Mouse (Mus musculus): ENCODE data around the gene Susd6. TPM values are rescaled to one million over a fixed set of nuclear protein-coding genes. Genes with fewer than 3 reads are reported as not detected.

Susd6 gene
- total RNA-seq, 1 experiment: 49.5 TPM

DNA sequence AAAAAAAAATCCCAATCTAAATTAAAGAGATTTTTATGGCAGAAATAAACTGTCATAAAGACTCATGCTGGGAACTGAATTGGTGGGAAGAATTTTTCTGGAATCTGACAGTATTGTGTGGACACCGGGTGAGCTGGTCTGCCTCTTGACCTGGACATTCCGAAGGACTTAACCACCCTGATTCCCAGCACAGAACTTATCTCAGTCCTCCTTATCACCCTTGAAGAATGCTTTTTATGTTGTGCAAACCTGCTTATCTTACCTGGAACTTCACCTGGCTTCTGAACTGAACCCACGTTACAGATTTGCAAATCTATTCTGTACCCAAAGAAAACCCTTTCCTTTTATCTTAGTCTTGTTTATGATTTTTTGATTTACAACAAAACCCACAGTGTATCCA lies 8.1 kb upstream of the Susd6 start:
- no peak overlapping the region for H3K9ac ChIP-seq (ENCODE audit: insufficient read depth, low read depth, low read length, poor library complexity, severe bottlenecking)
- no peaks in the 10 kb centered on the region for H3K9me3 ChIP-seq (ENCODE audit: control insufficient read depth, insufficient read depth, low read depth, low read length)
- in situ Hi-C loops (cut with MboI; ENCODE audit: low sequenced_read_pairs in 2 of 2, unreplicated experiment in 2 of 2): no loop called here
- H3K4me1 ChIP-seq (ENCODE audit: control insufficient read depth in 2 of 2, insufficient read depth in 2 of 2, low read length in 2 of 2, poor library complexity in 1 of 2): no peaks in the 10 kb centered on the region
- TF ChIP-seq ZC3H11A (IDR thresholded peaks at IDR 0.05; ENCODE audit: borderline replicate concordance, low read depth, low read length) (no peak), ZNF384 (IDR thresholded peaks at IDR 0.05; ENCODE audit: low read depth, low read length) (no peak), CHD2 (IDR thresholded peaks at IDR 0.05; ENCODE audit: low read depth, low read length) (no peak), MAFK (IDR thresholded peaks at IDR 0.05; ENCODE audit: insufficient read depth, low read depth, low read length) (no peak), HCFC1 (IDR thresholded peaks at IDR 0.05; ENCODE audit: borderline replicate concordance, insufficient read depth, low read length) (no peak)
- no peaks in the 10 kb centered on the region for H3K36me3 ChIP-seq (ENCODE audit: control insufficient read depth, insufficient read depth, low read length, poor library complexity, severe bottlenecking)
- no peak overlapping the region for H3K27ac ChIP-seq (ENCODE audit: insufficient read depth, low read depth, low read length, poor library complexity, severe bottlenecking)
- no peak for DNase-seq (ENCODE audit: low read depth, low spot score)
- H3K4me3 ChIP-seq (ENCODE audit: insufficient read depth in 1 of 2, low read depth in 1 of 2, low read length in 2 of 2, poor library complexity in 1 of 2, severe bottlenecking in 1 of 2): no peak overlapping the region

DNA sequence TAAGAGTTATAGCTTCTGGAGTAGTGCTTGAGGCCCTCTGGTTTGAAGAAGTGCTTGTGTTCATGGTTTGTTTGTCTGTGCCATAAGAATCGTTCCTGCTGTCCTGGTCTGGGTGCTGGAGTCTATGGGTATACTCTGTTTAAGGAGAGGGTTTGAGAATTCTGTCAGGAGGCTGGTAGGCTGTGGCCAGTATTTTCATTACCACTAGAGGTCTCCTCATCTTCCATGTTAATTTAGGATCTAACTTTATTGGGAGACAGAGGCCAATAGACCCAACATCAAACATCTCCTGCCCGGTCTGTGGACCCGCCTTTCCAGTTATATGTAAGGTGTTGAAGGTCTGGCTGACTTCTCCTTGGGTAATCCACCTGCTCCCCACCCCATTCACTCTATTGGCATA lies 7.4 kb upstream of the Susd6 start:
- H3K9ac ChIP-seq (ENCODE audit: insufficient read depth, low read depth, low read length, poor library complexity, severe bottlenecking): no peak overlapping the region
- H3K9me3 ChIP-seq (ENCODE audit: control insufficient read depth, insufficient read depth, low read depth, low read length): no peaks in the 10 kb centered on the region
- in situ Hi-C loops (cut with MboI; ENCODE audit: low sequenced_read_pairs in 2 of 2, unreplicated experiment in 2 of 2): no loop called here
- no peaks in the 10 kb centered on the region for H3K36me3 ChIP-seq (ENCODE audit: control insufficient read depth, insufficient read depth, low read length, poor library complexity, severe bottlenecking)
- H3K27ac ChIP-seq (ENCODE audit: insufficient read depth, low read depth, low read length, poor library complexity, severe bottlenecking): no peak overlapping the region
- H3K4me1 ChIP-seq (ENCODE audit: control insufficient read depth in 2 of 2, insufficient read depth in 2 of 2, low read length in 2 of 2, poor library complexity in 1 of 2): peaks cover 0 to 4% of the 10 kb centered on the region in 2 experiments; a peak in 1 of 4 replicates
- no peak for TF ChIP-seq ZC3H11A (IDR thresholded peaks at IDR 0.05; ENCODE audit: borderline replicate concordance, low read depth, low read length)
- TF ChIP-seq MAFK (IDR thresholded peaks at IDR 0.05; ENCODE audit: insufficient read depth, low read depth, low read length): no peak
- no peak for TF ChIP-seq CHD2 (IDR thresholded peaks at IDR 0.05; ENCODE audit: low read depth, low read length)
- no peak for TF ChIP-seq HCFC1 (IDR thresholded peaks at IDR 0.05; ENCODE audit: borderline replicate concordance, insufficient read depth, low read length)
- no peak for TF ChIP-seq ZNF384 (IDR thresholded peaks at IDR 0.05; ENCODE audit: low read depth, low read length)
- no peak overlapping the region for H3K4me3 ChIP-seq (ENCODE audit: insufficient read depth in 1 of 2, low read depth in 1 of 2, low read length in 2 of 2, poor library complexity in 1 of 2, severe bottlenecking in 1 of 2)
- DNase-seq (ENCODE audit: low read depth, low spot score): no peak

DNA sequence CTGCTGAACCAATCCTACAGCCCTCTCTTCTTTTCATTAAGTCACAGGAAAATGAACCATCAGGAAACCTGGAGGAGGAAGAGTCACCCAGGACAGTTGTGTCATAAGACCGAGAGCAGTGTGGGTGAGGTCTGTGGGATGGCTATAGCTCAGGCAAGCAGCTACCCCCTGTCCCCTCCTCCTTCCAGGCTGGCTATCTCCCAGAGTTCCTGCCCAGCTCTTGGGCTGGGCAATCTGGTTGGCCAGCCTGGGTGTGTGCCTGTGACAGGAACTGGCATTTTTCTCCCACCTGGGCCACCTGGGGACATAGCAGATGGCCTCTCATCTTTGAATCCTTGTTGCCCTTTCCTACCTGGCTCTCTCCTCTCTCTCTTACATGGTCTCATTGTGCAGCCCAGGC lies 6.4 kb upstream of the Susd6 start:
- no peak overlapping the region for H3K9ac ChIP-seq (ENCODE audit: insufficient read depth, low read depth, low read length, poor library complexity, severe bottlenecking)
- no peaks in the 10 kb centered on the region for H3K36me3 ChIP-seq (ENCODE audit: control insufficient read depth, insufficient read depth, low read length, poor library complexity, severe bottlenecking)
- no peak for DNase-seq (ENCODE audit: low read depth, low spot score)
- H3K4me1 ChIP-seq (ENCODE audit: control insufficient read depth in 2 of 2, insufficient read depth in 2 of 2, low read length in 2 of 2, poor library complexity in 1 of 2): peaks cover 0 to 4% of the 10 kb centered on the region in 2 experiments; a peak in 1 of 4 replicates
- H3K27ac ChIP-seq (ENCODE audit: insufficient read depth, low read depth, low read length, poor library complexity, severe bottlenecking): no peak overlapping the region
- no peaks in the 10 kb centered on the region for H3K9me3 ChIP-seq (ENCODE audit: control insufficient read depth, insufficient read depth, low read depth, low read length)
- TF ChIP-seq ZNF384 (IDR thresholded peaks at IDR 0.05; ENCODE audit: low read depth, low read length) (no peak), ZC3H11A (IDR thresholded peaks at IDR 0.05; ENCODE audit: borderline replicate concordance, low read depth, low read length) (no peak), HCFC1 (IDR thresholded peaks at IDR 0.05; ENCODE audit: borderline replicate concordance, insufficient read depth, low read length) (no peak), CHD2 (IDR thresholded peaks at IDR 0.05; ENCODE audit: low read depth, low read length) (no peak), MAFK (IDR thresholded peaks at IDR 0.05; ENCODE audit: insufficient read depth, low read depth, low read length) (no peak)
- H3K4me3 ChIP-seq (ENCODE audit: insufficient read depth in 1 of 2, low read depth in 1 of 2, low read length in 2 of 2, poor library complexity in 1 of 2, severe bottlenecking in 1 of 2): no peak overlapping the region
- in situ Hi-C loops (cut with MboI; ENCODE audit: low sequenced_read_pairs in 2 of 2, unreplicated experiment in 2 of 2): no loop called here

DNA sequence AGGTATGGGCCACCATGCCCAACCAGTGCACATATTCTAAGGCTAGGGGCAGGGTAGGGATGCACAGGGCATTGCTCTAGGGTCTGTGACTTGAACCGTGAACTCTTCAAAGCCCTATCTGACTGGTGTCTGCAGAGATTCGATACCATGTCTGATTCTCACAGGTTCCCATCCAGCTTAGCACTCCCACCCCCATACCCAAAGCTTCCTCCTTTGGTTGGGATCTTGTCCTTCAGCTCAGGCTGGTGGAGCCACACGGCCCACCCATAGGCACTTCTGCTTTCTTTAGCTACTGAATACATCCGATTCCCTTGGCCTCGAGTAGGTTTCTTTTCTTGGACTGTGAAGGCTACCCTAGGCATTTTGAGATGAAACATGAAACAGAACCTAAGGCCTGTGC lies 5.3 kb upstream of the Susd6 start:
- Histone ChIP-seq H3K4me3 (ENCODE audit: insufficient read depth in 1 of 2, low read depth in 1 of 2, low read length in 2 of 2, poor library complexity in 1 of 2, severe bottlenecking in 1 of 2) (no peak overlapping the region), H3K4me1 (ENCODE audit: control insufficient read depth in 2 of 2, insufficient read depth in 2 of 2, low read length in 2 of 2, poor library complexity in 1 of 2) (peaks cover 0 to 4% of the 10 kb centered on the region in 2 experiments; a peak in 1 of 4 replicates), H3K9ac (ENCODE audit: insufficient read depth, low read depth, low read length, poor library complexity, severe bottlenecking) (no peak overlapping the region), H3K27ac (ENCODE audit: insufficient read depth, low read depth, low read length, poor library complexity, severe bottlenecking) (no peak overlapping the region), H3K36me3 (ENCODE audit: control insufficient read depth, insufficient read depth, low read length, poor library complexity, severe bottlenecking) (no peaks in the 10 kb centered on the region), H3K9me3 (ENCODE audit: control insufficient read depth, insufficient read depth, low read depth, low read length) (no peaks in the 10 kb centered on the region)
- no peak for TF ChIP-seq ZC3H11A (IDR thresholded peaks at IDR 0.05; ENCODE audit: borderline replicate concordance, low read depth, low read length)
- no peak for TF ChIP-seq MAFK (IDR thresholded peaks at IDR 0.05; ENCODE audit: insufficient read depth, low read depth, low read length)
- TF ChIP-seq HCFC1 (IDR thresholded peaks at IDR 0.05; ENCODE audit: borderline replicate concordance, insufficient read depth, low read length): no peak
- no peak for TF ChIP-seq ZNF384 (IDR thresholded peaks at IDR 0.05; ENCODE audit: low read depth, low read length)
- TF ChIP-seq CHD2 (IDR thresholded peaks at IDR 0.05; ENCODE audit: low read depth, low read length): no peak
- no peak for DNase-seq (ENCODE audit: low read depth, low spot score)
- in situ Hi-C loops (cut with MboI; ENCODE audit: low sequenced_read_pairs in 2 of 2, unreplicated experiment in 2 of 2): no loop called here

DNA sequence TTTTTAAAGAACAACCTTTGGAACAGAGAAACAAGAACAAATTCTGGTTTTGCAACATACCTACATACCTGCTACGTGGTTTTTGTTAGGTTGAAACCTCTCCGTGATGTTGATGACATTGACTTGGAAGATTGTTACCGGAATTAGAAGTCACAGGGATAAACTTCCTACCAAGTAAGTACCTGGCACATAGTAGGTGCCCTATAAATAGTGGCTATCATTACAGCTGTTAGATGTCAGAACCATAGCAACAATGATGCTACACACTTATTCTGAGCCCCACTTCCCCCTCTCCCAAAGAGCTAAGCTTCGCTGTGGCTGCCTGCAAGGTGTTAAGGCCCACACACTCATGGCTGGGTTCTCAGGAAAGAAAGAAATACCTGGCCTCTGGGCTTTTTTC lies 4.7 kb upstream of the Susd6 start:
- H3K27ac ChIP-seq (ENCODE audit: insufficient read depth, low read depth, low read length, poor library complexity, severe bottlenecking): no peak overlapping the region
- no peaks in the 10 kb centered on the region for H3K9me3 ChIP-seq (ENCODE audit: control insufficient read depth, insufficient read depth, low read depth, low read length)
- no peaks in the 10 kb centered on the region for H3K36me3 ChIP-seq (ENCODE audit: control insufficient read depth, insufficient read depth, low read length, poor library complexity, severe bottlenecking)
- H3K4me1 ChIP-seq (ENCODE audit: control insufficient read depth in 2 of 2, insufficient read depth in 2 of 2, low read length in 2 of 2, poor library complexity in 1 of 2): peaks cover 0 to 4% of the 10 kb centered on the region in 2 experiments; a peak in 1 of 4 replicates
- no peak for DNase-seq (ENCODE audit: low read depth, low spot score)
- H3K9ac ChIP-seq (ENCODE audit: insufficient read depth, low read depth, low read length, poor library complexity, severe bottlenecking): no peak overlapping the region
- in situ Hi-C loops (cut with MboI; ENCODE audit: low sequenced_read_pairs in 2 of 2, unreplicated experiment in 2 of 2): no loop called here
- TF ChIP-seq ZC3H11A (IDR thresholded peaks at IDR 0.05; ENCODE audit: borderline replicate concordance, low read depth, low read length) (no peak), HCFC1 (IDR thresholded peaks at IDR 0.05; ENCODE audit: borderline replicate concordance, insufficient read depth, low read length) (no peak), MAFK (IDR thresholded peaks at IDR 0.05; ENCODE audit: insufficient read depth, low read depth, low read length) (no peak), CHD2 (IDR thresholded peaks at IDR 0.05; ENCODE audit: low read depth, low read length) (no peak), ZNF384 (IDR thresholded peaks at IDR 0.05; ENCODE audit: low read depth, low read length) (no peak)
- no peak overlapping the region for H3K4me3 ChIP-seq (ENCODE audit: insufficient read depth in 1 of 2, low read depth in 1 of 2, low read length in 2 of 2, poor library complexity in 1 of 2, severe bottlenecking in 1 of 2)
